Mouse (Mus musculus) midbrain, postnatal 0 days (tissue): ENCODE measurements around the gene Tut7. TPM values are rescaled to one million over a fixed set of nuclear protein-coding genes. Genes with fewer than 3 reads are reported as not detected.
A peak's percentile ranks its signal among the peaks of the same experiment; 100 is the strongest.
"Not testable (repeated sequence)": the region's sequence is repeated elsewhere in the genome, so short reads cannot be mapped to it uniquely, and the experiment has no call there.

Experiments used
- ATAC-seq: fragments of 200-750 bp; cut with Nextera tagmentation; 2 replicates; pipeline ENCODE4 v1.8.0; 2017; ENCODE audit warnings: moderate number of reproducible peaks, mild to moderate bottlenecking, moderate TSS enrichment, moderate library complexity; ENCODE audit not compliant: low FRiP score
- DNase-seq: peaks from one replicate; pipeline ENCODE4 v3.0.0-alpha.2; 2015; ENCODE audit warnings: low spot score
- H3K27ac ChIP-seq: fragments of 300-500 bp; sonication (generic); 2 replicates; pipeline ENCODE4 v1.5.1; 2014; ENCODE audit warnings: low read depth, mild to moderate bottlenecking, low read length, mixed read lengths
- H3K27me3 ChIP-seq: fragments of 300-500 bp; sonication (generic); 2 replicates; pipeline ENCODE4 v1.6.1; 2014; ENCODE audit warnings: low read length, control low read depth, mixed read lengths; ENCODE audit not compliant: insufficient read depth
- H3K36me3 ChIP-seq: fragments of 300-500 bp; sonication (generic); 2 replicates; pipeline ENCODE4 v1.6.1; 2014; ENCODE audit warnings: low read length, control low read depth, mixed read lengths; ENCODE audit not compliant: insufficient read depth
- H3K4me1 ChIP-seq: fragments of 300-500 bp; sonication (generic); 2 replicates; pipeline ENCODE4 v1.6.1; 2014; ENCODE audit warnings: mild to moderate bottlenecking, control low read depth, antibody characterized with exemption, low read length, mixed read lengths; ENCODE audit not compliant: insufficient read depth
- H3K4me2 ChIP-seq: fragments of 300-500 bp; sonication (generic); 2 replicates; pipeline ENCODE4 v1.6.1; 2014; ENCODE audit warnings: low read depth, mild to moderate bottlenecking, low read length, mixed read lengths; ENCODE audit not compliant: poor library complexity, severe bottlenecking
- H3K4me3 ChIP-seq: fragments of 300-500 bp; sonication (generic); 2 replicates; pipeline ENCODE4 v1.5.1; 2014; ENCODE audit warnings: low read depth, mild to moderate bottlenecking, low read length, moderate library complexity
- H3K9ac ChIP-seq: fragments of 300-500 bp; sonication (generic); replicated peaks from 2 replicates; pipeline ENCODE4 v1.6.1; 2014; ENCODE audit warnings: mild to moderate bottlenecking, low read length, moderate library complexity, mixed read lengths; ENCODE audit not compliant: poor library complexity, severe bottlenecking
- H3K9me3 ChIP-seq: fragments of 300-500 bp; sonication (generic); 2 replicates; pipeline ENCODE4 v1.6.1; 2016; ENCODE audit warnings: low read length, control low read depth
- CTCF ChIP-seq: IDR thresholded peaks from 2 replicates; pipeline ENCODE4 v1.5.1; 2016; ENCODE audit warnings: antibody characterized with exemption, mild to moderate bottlenecking
- WGBS: fragments of 180-500 bp; shearing (Covaris S2); extraction: QIAGEN DNeasy Blood & Tissue Kit; methylation state at CpG from one replicate; pipeline ENCODE4 v1.1.7; 2014; 5-methylcytosine and 5-hydroxymethylcytosine counted together
- polyA plus RNA-seq: library from polyadenylated mRNA; unstranded; fragments of >200 nt; fragmentation: Nextera tagmentation; extraction: Ambion mirVana; gene quantifications from 2 replicates; pipeline ENCODE4 v1.2.1, GENCODE M21; 2015
- total RNA-seq: library from RNA; depleted of rRNA; stranded (reverse); fragments of >200 nt; gene quantifications from 2 replicates; pipeline ENCODE4 v1.2.3, GENCODE M21; 2014

Tut7 gene
- total and polyA plus RNA-seq, 2 experiments from 2014 or later, result 33.7 to 37.3 TPM

GRCm38 (mm10) chr13:59798306-59798705 is 24.6 kb downstream of the Tut7 start:
- H3K4me3 ChIP-seq, result no peak overlapping the region
- no peak for TF ChIP-seq CTCF
- no peaks in the 10 kb centered on the region for H3K27me3 ChIP-seq
- no peak overlapping the region for H3K9ac ChIP-seq
- no peak overlapping the region for H3K4me2 ChIP-seq
- H3K4me1 ChIP-seq, result no peaks in the 10 kb centered on the region
- ATAC-seq (no peak), DNase-seq (no peak)
- H3K9me3 ChIP-seq, result no peaks in the 10 kb centered on the region
- no peak overlapping the region for H3K27ac ChIP-seq
- H3K36me3 ChIP-seq, result peaks cover 89% of the 10 kb centered on the region
- 95% methylated on average over 1 of the region's 1 CpGs for WGBS

GRCm38 (mm10) chr13:59796466-59796848 is 26.5 kb downstream of the Tut7 start:
- Histone ChIP-seq H3K4me3 (no peak overlapping the region), H3K9me3 (no peaks in the 10 kb centered on the region), H3K27me3 (no peaks in the 10 kb centered on the region), H3K9ac (no peak overlapping the region), H3K4me1 (no peaks in the 10 kb centered on the region), H3K27ac (no peak overlapping the region), H3K36me3 (peaks cover 86% of the 10 kb centered on the region), H3K4me2 (no peak overlapping the region)
- ATAC-seq (no peak), DNase-seq (no peak)
- 94% methylated on average over 9 of the region's 9 CpGs for WGBS
- TF ChIP-seq CTCF, result no peak

- Histone ChIP-seq H3K4me1 (no peaks in the 10 kb centered on the region), H3K4me3 (no peak overlapping the region), H3K9me3 (no peaks in the 10 kb centered on the region), H3K9ac (no peak overlapping the region), H3K4me2 (no peak overlapping the region), H3K36me3 (peaks cover 87% of the 10 kb centered on the region), H3K27me3 (no peaks in the 10 kb centered on the region), H3K27ac (no peak overlapping the region)
- no peak for ATAC-seq
- 97% methylated on average over 6 of the region's 6 CpGs for WGBS
- no peak for DNase-seq
- TF ChIP-seq CTCF, result no peak
These were observed 27.0 kb downstream of the Tut7 start for GRCm38 (mm10) chr13:59795807-59796465.

GRCm38 (mm10) chr13:59794786-59795185 is 28.2 kb downstream of the Tut7 start:
- TF ChIP-seq CTCF, result no peak
- Histone ChIP-seq H3K4me2 (no peak overlapping the region), H3K9me3 (no peaks in the 10 kb centered on the region), H3K27me3 (no peaks in the 10 kb centered on the region), H3K27ac (no peak overlapping the region), H3K9ac (no peak overlapping the region), H3K4me1 (no peaks in the 10 kb centered on the region), H3K4me3 (no peak overlapping the region), H3K36me3 (peaks cover 85% of the 10 kb centered on the region)
- WGBS, result 95% methylated on average over 1 of the region's 1 CpGs
- DNase-seq, result no peak
- ATAC-seq, result no peak

- Histone ChIP-seq H3K4me3 (no peak within 1 kb of the TSS), H3K4me1 (no peaks in the 10 kb centered on the region), H3K4me2 (no peak within 1 kb of the TSS), H3K9ac (no peak within 1 kb of the TSS), H3K27ac (no peak within 1 kb of the TSS), H3K36me3 (peaks cover 85% of the 10 kb centered on the region), H3K9me3 (no peaks in the 10 kb centered on the region), H3K27me3 (no peaks in the 10 kb centered on the region)
- ATAC-seq (no peak), DNase-seq (no peak)
- no peak for TF ChIP-seq CTCF
- 91% methylated on average over 7 of the region's 7 CpGs for WGBS
These were observed 40.8 kb downstream of the Tut7 start, which contains the start of gene Gm49354 for GRCm38 (mm10) chr13:59782145-59782544. Gene Gm49354 (minus strand): TSS chr13:59782245.

GRCm38 (mm10) chr13:59779744-59780264 is 43.1 kb downstream of the Tut7 start:
- peaks cover 78% of the 10 kb centered on the region for H3K36me3 ChIP-seq
- ATAC-seq, H3K27ac ChIP-seq, DNase-seq, H3K9ac ChIP-seq, H3K27me3 ChIP-seq, H3K9me3 ChIP-seq, H3K4me2 ChIP-seq, H3K4me3 ChIP-seq, H3K4me1 ChIP-seq: not testable (repeated sequence)
- 93% methylated on average over 1 of the region's 1 CpGs for WGBS
- peak; percentile 33 for TF ChIP-seq CTCF
